Mouse (Mus musculus) left cerebral cortex, postnatal 4 days (tissue): ENCODE measurements at regions not wholly inside any gene's neighbourhood (a gene's known extent, or its start where the extent isn't known, plus 50 kb on each side); places are given as distances from the start of the nearest gene placed in this dataset.

Experiments used
- DNase-seq: peaks from one replicate; pipeline ENCODE4 v3.0.0-alpha.2; 2022
- intact Hi-C: fragments of 180-260 bp; cut with DNase I; formaldehyde crosslinking; loops from one replicate; pipeline ENCODE4 v1.15.1; 2025

- no peak for DNase-seq
- intact Hi-C loops: no loop called here
Observed at GRCm38 (mm10) chr13:20661243-20661642, 132.7 kb upstream of the Aoah start.

DNA sequence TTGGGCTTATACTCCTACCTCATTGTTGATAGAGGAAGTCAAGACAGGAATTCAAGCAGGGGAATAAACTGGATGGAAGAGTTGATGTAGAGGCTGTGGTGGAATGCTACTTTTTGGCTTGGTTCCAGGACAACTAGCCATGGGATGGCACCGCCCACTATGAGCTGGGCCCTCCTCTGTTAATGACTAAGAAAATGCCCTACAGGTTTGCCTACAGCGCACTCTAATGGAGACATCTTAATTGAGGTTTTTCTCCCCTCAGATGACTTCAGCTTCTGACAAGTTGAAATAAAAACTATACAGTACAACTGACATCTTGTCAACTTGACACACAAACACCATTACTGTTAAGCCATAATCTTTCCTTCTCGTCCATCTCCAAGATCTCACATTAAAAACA is 115.2 kb upstream of the Aoah start:
- DNase-seq: peak; percentile 3
- intact Hi-C loops: no loop called here

GRCm38 (mm10) chr13:20686914-20687313 is 107.0 kb upstream of the Aoah start:
- intact Hi-C loops: no loop called here
- no peak for DNase-seq

DNA sequence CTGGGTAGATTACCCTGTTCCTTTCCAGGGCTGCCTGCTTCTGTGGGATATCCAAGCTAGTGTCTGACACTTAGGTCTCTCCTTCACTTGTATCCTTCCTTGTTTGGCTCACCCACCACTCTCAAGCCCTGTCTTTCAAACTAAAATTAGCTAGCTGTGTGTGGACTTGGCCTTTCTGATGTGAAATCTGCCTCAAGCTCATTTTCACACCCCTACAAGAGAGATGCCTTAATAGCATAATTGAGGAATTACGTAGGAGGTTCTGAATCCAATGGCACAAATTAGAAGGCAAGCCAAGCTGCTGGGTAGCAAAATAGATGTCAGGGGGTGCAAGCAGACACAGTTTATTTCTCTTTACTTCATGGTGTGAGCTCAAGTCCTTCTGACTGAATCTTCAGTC is 106.5 kb upstream of the Aoah start:
- DNase-seq: no peak
- intact Hi-C loops: no loop called here

DNA sequence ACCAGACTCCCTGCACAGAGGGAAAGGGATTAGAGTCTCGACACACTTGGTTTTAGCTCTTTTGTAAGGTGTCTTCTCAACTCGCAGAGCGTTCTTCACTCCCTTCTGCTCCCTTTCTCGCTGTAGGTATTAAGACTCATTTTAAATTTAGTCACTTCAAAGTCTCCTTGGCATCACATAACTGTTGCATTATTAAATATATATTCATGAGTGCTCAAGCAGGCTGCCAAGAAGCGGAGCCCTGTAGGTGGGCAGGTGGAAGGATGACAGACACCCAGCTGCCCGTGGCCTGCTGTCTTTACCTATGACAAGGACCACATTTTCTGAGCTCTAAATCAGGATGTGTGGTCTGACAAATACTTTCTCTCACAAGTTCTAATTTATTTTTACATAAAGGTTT is 82.4 kb upstream of the Aoah start:
- DNase-seq: no peak
- intact Hi-C loops: no loop called here

DNA sequence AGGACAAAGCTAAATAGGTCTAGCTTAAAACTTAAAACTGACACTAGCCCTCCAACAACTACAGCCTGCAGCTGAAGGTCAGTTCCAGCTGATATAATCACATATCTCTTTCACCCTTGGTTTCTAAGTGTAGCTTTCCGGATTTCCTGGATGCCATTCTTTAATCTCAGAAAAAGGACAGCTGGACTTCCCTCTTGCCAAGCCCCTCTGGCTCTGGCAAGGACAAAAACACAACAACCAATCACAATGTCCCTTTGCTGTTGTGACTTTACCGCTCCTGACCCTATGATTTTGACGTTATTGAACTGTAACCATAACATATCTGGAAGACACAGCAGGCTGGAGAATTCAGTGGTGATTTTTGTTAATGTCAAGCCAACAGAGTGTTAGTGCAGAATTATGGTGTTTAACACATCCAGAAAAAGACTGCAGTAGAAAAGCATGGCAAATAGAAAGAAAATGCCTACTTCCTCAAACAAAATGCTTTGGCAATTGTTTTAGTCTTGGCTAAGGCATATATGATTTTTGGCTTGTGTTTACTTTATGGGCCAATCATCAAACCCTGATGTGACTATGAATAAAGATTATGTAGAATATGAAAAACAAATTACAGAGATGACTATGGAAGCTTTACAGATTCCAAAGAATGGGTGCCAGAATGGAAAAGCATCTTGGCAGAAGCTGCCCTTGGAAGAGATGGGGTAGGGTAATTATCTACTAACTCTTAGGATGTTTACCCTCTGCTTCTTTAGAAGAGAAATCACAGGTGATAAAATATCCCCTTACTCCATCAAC is 70.4 kb upstream of the Aoah start:
- no peak for DNase-seq
- intact Hi-C loops: no loop called here

- no peak for DNase-seq
- intact Hi-C loops: no loop called here
Observed at GRCm38 (mm10) chr13:20724419-20724818, 69.5 kb upstream of the Aoah start.

- intact Hi-C loops: no loop called here
Observed at GRCm38 (mm10) chr13:20725556-20725955, 68.4 kb upstream of the Aoah start.

GRCm38 (mm10) chr13:20728064-20728463 is 65.8 kb upstream of the Aoah start:
- intact Hi-C loops: no loop called here
- DNase-seq: no peak

More at GRCm38 (mm10) chr13:20725556-20725955, 68.4 kb upstream of the Aoah start:
- peak; percentile 17 for DNase-seq

- DNase-seq: no peak
- intact Hi-C loops: no loop called here
Observed at GRCm38 (mm10) chr13:20733046-20733445, 60.9 kb upstream of the Aoah start.

DNA sequence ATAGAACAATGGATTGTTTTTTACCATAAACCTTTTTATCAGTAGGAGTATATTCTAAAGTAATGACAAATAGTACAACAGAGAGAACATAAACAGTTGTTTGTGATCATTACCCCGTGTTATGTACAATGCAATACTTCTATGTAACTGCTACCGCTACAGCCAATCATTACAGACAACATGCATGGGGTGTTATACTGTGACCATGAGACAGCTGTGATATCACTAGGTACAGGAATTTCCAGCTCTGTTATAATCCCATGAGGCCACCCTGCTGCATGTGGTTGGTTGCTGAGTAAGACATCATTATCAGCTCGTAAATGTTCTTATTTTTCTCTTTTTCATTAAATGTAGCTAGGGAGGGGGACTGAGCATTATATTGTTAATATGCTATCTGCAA is 59.6 kb upstream of the Aoah start:
- intact Hi-C loops: no loop called here

DNA sequence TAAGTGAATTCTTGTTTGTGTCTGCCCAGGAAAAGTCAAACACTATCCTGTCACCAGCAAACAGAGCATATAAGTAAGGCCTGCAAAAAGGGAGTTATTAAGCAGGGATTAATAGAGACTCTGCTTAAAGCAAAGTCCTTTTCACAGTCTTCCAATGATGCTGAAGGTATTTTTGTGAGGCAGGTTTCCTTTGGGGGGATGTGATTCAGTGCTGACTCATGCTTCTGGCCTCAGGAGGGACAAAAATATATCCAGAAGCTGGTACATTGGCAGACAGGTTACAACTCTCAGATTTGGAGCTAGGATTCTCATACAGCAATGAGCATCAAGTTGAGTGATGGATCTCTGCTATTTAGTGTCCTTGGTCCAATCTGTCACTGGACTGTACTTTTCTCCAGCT is 57.3 kb upstream of the Aoah start:
- DNase-seq: no peak
- intact Hi-C loops: no loop called here

More for the DNA sequence above, 59.6 kb upstream of the Aoah start:
- no peak for DNase-seq
